Mouse (Mus musculus) ES-E14 (cell line): ENCODE measurements around the gene Fabp3.

Experiments used
- CHD2 ChIP-seq: IDR thresholded peaks from 2 replicates; pipeline ENCODE4 v1.6.1; 2014; ENCODE audit warnings: mild to moderate bottlenecking, low read depth, low read length, inconsistent platforms
- HCFC1 ChIP-seq: IDR thresholded peaks from 2 replicates; pipeline ENCODE4 v1.6.1; 2012; ENCODE audit warnings: low read length, inconsistent platforms, borderline replicate concordance; ENCODE audit not compliant: insufficient read depth
- MAFK ChIP-seq: IDR thresholded peaks from 2 replicates; pipeline ENCODE4 v1.6.1; 2014; ENCODE audit warnings: mild to moderate bottlenecking, low read depth, low read length, inconsistent platforms; ENCODE audit not compliant: insufficient read depth
- ZC3H11A ChIP-seq: IDR thresholded peaks from 2 replicates; pipeline ENCODE4 v1.6.1; 2012; ENCODE audit warnings: low read depth, mild to moderate bottlenecking, inconsistent platforms, low read length, borderline replicate concordance
- ZNF384 ChIP-seq: IDR thresholded peaks from 2 replicates; pipeline ENCODE4 v1.6.1; 2012; ENCODE audit warnings: low read depth, low read length, inconsistent platforms

DNA sequence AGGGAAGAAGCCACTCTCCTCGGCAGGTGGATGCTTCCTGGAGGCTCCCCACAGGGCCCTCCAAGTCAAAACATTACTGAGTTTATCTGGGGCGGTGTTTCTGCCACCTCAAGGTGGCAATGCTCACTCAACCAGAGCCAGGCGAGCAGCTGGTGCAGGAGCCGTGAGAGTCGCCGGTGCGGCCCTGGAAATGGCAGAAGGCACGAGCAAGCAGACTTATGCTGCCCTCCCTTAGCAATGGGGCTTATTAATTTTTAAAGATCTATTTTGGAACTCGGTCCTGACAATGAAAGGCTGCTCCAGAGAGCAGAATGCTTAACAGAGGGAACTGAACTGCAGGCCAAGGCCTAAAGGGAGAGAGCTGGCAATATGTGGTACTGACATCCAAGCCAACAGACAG lies 19.0 kb downstream of the Fabp3 start:
- no peak for TF ChIP-seq CHD2
- no peak for TF ChIP-seq ZNF384
- TF ChIP-seq HCFC1: no peak
- TF ChIP-seq MAFK: no peak
- TF ChIP-seq ZC3H11A: no peak
